14 mouse cellular contexts compared by ENCODE assay signal in genomic region chr6:112396352-112396751, GRCm38 (mm10). TPM values are rescaled to one million over a fixed set of nuclear protein-coding genes. Genes with fewer than 3 reads are reported as not detected.
"Had no signal": no experiment of that assay in that cellular context is flagged by ENCODE, and none has a peak within 500 bp of the region (broad histone marks: within the 10 kb centered on the region; RNA-seq: fewer than 3 reads in every experiment).

No protein-coding gene starts in this region.

- DNase-seq: heart, postnatal 14 days; heart, postnatal 36 days; heart, postnatal 4 days; kidney, adult 11 months; kidney, adult 18-20 months; kidney, adult 2 months; kidney, adult 8-10 months; kidney, adult 9 months; kidney, postnatal 10 days; kidney, postnatal 14 days; kidney, postnatal 36 days; kidney, postnatal 4 days; layer of hippocampus, adult 9-11 months had no signal

RNA-seq across cellular contexts. Expression of gene Ssu2, which starts 8.5 kb away (rescaled TPM):
- total RNA-seq: hematopoietic stem cell, adult 5-6 weeks had no signal
